Mouse (Mus musculus): Measurements from ENCODE around the gene Dcxr. TPM values are rescaled to one million over a fixed set of nuclear protein-coding genes. Genes with fewer than 3 reads are reported as not detected.
"Not testable (repeated sequence)": the region's sequence is repeated elsewhere in the genome, so short reads cannot be mapped to it uniquely, and the experiment has no call there.

The Dcxr gene
- polyA plus RNA-seq, 1 experiment from 2014 or later = 43.0 TPM

DNA sequence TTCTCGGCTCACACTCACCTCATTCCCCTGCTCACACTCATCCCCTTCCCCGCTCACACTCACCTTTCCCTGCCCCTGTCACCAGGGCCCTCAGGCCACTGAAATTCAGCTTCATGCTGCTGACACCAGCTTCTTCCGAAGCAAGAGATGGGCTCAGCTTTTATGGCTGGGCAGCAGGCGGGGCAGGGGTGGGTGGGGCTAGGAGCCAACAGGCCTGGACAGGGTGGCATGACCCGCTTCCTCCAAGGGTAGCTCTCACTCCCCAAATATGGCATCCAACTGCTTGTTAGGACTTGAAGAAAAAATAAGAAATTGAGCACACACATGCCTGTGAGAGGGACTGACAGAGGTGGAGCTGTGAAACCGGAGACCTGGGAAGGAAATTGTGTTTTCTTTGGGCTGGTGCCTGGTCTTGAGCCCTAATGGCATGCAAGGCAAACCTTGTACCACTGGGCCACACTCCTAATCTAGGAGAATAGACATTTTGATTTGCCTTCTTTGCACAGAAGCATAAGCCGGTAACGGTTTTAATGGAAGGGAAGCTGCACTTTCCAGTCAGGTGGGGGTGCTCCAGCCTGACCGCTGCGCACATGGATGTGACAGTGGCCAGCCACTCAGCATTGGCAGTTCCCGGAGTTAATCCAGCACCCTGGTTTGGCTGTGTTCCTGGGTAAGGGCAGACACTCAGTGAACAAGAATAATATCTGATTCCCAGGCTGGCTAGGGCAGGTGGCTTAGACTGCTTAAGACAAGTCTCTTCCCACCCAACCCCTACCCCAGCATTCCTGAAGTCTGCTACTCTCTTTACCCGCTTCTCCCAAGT is 5.0 kb upstream of the Dcxr start, which contains the start of gene Cbr2:
Cbr2 (minus strand) TSS at position 257 of the 823 bp plus-strand sequence.
- 69% methylated on average over 12 of the region's 12 CpGs for WGBS
- no peaks in the 10 kb centered on the region for H3K9me3 ChIP-seq (replicated peaks; ENCODE audit: control insufficient read depth, low read length)

GRCm38 (mm10) chr11:120731395-120731794 is 4.3 kb upstream of the Dcxr start:
- Histone ChIP-seq H3K27ac (ENCODE audit: low read length) (no peak overlapping the region; the same call in 1 of the 2 replicates), H3K4me1 (ENCODE audit: control insufficient read depth, insufficient read depth, low read length) (peaks cover 2% of the 10 kb centered on the region), H3K4me2 (ENCODE audit: low read depth, low read length) (peak overlapping the region; percentile 33), H3K36me3 (ENCODE audit: control insufficient read depth, insufficient read depth, low read length) (no peaks in the 10 kb centered on the region), H3K27me3 (ENCODE audit: control insufficient read depth, insufficient read depth, low read length) (no peaks in the 10 kb centered on the region), H3K9me3 (replicated peaks; ENCODE audit: control insufficient read depth, low read length) (no peaks in the 10 kb centered on the region), H3K4me3 (replicated peaks; ENCODE audit: low read length) (peak overlapping the region; percentile 19), H3K9ac (ENCODE audit: low read length) (no peak overlapping the region)
- 100% methylated on average over 1 of the region's 1 CpGs for WGBS
- no peak for ATAC-seq (ENCODE audit: insufficient read depth, low FRiP score)

More for the DNA sequence above, 5.0 kb upstream of the Dcxr start, which contains the start of gene Cbr2:
- no peak for ATAC-seq (ENCODE audit: insufficient read depth, low FRiP score)
- peak within 1 kb of the TSS; percentile 69 for H3K27ac ChIP-seq (ENCODE audit: low read length)
- H3K4me2 ChIP-seq (ENCODE audit: low read depth, low read length) = peak within 1 kb of the TSS; percentile 33
- no peak within 1 kb of the TSS for H3K9ac ChIP-seq (ENCODE audit: low read length)
- peak within 1 kb of the TSS; percentile 19 for H3K4me3 ChIP-seq (replicated peaks; ENCODE audit: low read length)
- H3K27me3 ChIP-seq (ENCODE audit: control insufficient read depth, insufficient read depth, low read length) = no peaks in the 10 kb centered on the region
- H3K4me1 ChIP-seq (ENCODE audit: control insufficient read depth, insufficient read depth, low read length) = no peaks in the 10 kb centered on the region
- no peaks in the 10 kb centered on the region for H3K36me3 ChIP-seq (ENCODE audit: control insufficient read depth, insufficient read depth, low read length)

- no peak for ATAC-seq (ENCODE audit: insufficient read depth, low FRiP score)
- no peak overlapping the region for H3K27ac ChIP-seq (ENCODE audit: low read length)
- H3K9ac ChIP-seq (ENCODE audit: low read length) = no peak overlapping the region
- H3K4me1 ChIP-seq (ENCODE audit: control insufficient read depth, insufficient read depth, low read length) = peaks cover 6% of the 10 kb centered on the region
- H3K36me3 ChIP-seq (ENCODE audit: control insufficient read depth, insufficient read depth, low read length) = no peaks in the 10 kb centered on the region; the same call in 1 of the 2 replicates
- no peaks in the 10 kb centered on the region for H3K9me3 ChIP-seq (replicated peaks; ENCODE audit: control insufficient read depth, low read length)
- H3K27me3 ChIP-seq (ENCODE audit: control insufficient read depth, insufficient read depth, low read length) = no peaks in the 10 kb centered on the region
- H3K4me2 ChIP-seq (ENCODE audit: low read depth, low read length) = no peak overlapping the region
- H3K4me3 ChIP-seq (replicated peaks; ENCODE audit: low read length) = no peak overlapping the region
- WGBS = 83% methylated on average over 10 of the region's 10 CpGs
These were observed 3.3 kb upstream of the Dcxr start for GRCm38 (mm10) chr11:120730331-120730870.

DNA sequence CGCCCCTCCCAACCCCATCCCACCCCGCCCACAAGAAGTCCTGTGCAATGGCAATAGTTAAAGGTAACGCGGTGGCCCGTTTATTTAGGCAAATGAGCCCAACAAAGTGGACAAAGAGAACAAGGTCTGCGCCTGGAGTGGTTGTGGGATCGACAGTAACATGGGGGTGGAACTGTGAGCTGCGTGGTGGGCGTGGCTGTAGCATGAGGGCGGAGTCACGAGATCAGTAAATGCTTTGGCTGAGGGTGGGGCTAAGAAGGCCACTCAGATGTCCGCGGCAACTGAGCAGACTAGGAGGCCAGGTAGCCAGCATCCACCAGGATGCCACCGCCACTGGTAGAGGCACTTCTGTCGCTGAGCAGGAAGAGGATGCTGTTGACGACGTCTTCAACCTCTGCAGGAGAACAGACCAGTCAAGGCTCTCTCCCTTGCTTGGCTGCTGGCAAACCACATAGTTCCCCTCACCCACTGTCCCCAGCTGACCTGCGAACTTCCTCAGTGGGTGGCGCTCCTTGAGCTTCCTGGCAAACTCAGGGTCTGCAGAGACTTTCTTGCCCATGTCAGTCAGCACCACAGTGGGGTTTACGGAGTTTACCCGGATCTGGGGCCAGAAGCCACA is 2.5 kb upstream of the Dcxr start:
- peak; percentile 30 for ATAC-seq (ENCODE audit: insufficient read depth, low FRiP score)
- Histone ChIP-seq H3K4me2 (ENCODE audit: low read depth, low read length) (peak overlapping the region; percentile 32), H3K9ac (ENCODE audit: low read length) (0 out of 2 replicates have a peak overlapping the region, but pooled peaks have one; percentile 4)
- H3K4me3 ChIP-seq (replicated peaks; ENCODE audit: low read length); H3K27me3 ChIP-seq (ENCODE audit: control insufficient read depth, insufficient read depth, low read length); H3K9me3 ChIP-seq (replicated peaks; ENCODE audit: control insufficient read depth, low read length); H3K27ac ChIP-seq (ENCODE audit: low read length); H3K36me3 ChIP-seq (ENCODE audit: control insufficient read depth, insufficient read depth, low read length); H3K4me1 ChIP-seq (ENCODE audit: control insufficient read depth, insufficient read depth, low read length): not testable (repeated sequence)
- WGBS = 2% methylated on average over 17 of the region's 21 CpGs

DNA sequence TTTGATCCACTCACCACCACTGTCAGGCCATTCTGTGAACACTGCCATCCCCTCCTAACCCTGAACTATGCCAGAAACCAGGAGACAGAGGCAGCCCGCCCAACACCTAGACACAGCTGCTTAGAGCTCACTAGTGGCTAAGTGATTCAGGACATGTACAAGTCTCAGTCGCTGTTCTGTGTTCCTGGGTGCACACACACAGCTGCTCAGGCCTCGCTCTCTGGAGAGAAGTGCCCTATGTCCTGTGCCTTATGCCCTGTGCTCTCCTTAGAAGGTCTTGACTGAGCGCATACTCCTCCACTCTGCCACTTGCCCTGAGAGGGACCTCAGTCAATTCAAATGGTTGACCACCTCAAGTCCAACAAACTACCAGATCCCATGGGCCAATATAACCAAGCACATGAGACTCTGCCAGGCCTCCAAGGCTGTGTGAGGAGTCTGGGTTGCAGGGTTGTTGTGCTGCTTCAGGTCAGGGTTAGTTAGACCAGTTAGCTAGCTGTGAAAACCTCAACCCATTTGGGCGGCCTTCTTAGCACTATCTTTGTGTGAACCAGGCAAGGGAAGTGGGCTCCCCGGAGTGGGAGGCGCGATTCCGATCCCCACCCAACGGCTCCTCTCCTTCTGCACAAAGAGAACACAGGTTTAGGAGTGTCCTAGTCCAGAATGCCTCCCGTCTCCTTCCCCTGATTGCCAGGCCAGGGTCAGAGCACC is 1.6 kb upstream of the Dcxr start:
- no peak for ATAC-seq (ENCODE audit: insufficient read depth, low FRiP score)
- Histone ChIP-seq H3K36me3 (ENCODE audit: control insufficient read depth, insufficient read depth, low read length) (no peaks in the 10 kb centered on the region; the same call in 1 of the 2 replicates), H3K4me2 (ENCODE audit: low read depth, low read length) (peak overlapping the region; percentile 32; the same call in 1 of the 2 replicates), H3K9ac (ENCODE audit: low read length) (no peak overlapping the region), H3K27ac (ENCODE audit: low read length) (no peak overlapping the region), H3K9me3 (replicated peaks; ENCODE audit: control insufficient read depth, low read length) (no peaks in the 10 kb centered on the region), H3K4me1 (ENCODE audit: control insufficient read depth, insufficient read depth, low read length) (peaks cover 6% of the 10 kb centered on the region), H3K4me3 (replicated peaks; ENCODE audit: low read length) (no peak overlapping the region), H3K27me3 (ENCODE audit: control insufficient read depth, insufficient read depth, low read length) (no peaks in the 10 kb centered on the region)
- 67% methylated on average over 11 of the region's 11 CpGs for WGBS

GRCm38 (mm10) chr11:120727564-120727963 is 483 bp upstream of the Dcxr start:
- WGBS = 63% methylated on average over 12 of the region's 12 CpGs
- Histone ChIP-seq H3K4me2 (ENCODE audit: low read depth, low read length) (peak overlapping the region; percentile 76; the same call in 1 of the 2 replicates), H3K27ac (ENCODE audit: low read length) (no peak overlapping the region), H3K27me3 (ENCODE audit: control insufficient read depth, insufficient read depth, low read length) (no peaks in the 10 kb centered on the region), H3K9ac (ENCODE audit: low read length) (no peak overlapping the region), H3K4me1 (ENCODE audit: control insufficient read depth, insufficient read depth, low read length) (peaks cover 6% of the 10 kb centered on the region), H3K9me3 (replicated peaks; ENCODE audit: control insufficient read depth, low read length) (no peaks in the 10 kb centered on the region), H3K36me3 (ENCODE audit: control insufficient read depth, insufficient read depth, low read length) (no peaks in the 10 kb centered on the region; the same call in 1 of the 2 replicates), H3K4me3 (replicated peaks; ENCODE audit: low read length) (no peak overlapping the region)
- ATAC-seq (ENCODE audit: insufficient read depth, low FRiP score) = no peak

- Histone ChIP-seq H3K27me3 (ENCODE audit: control insufficient read depth, insufficient read depth, low read length) (no peaks in the 10 kb centered on the region), H3K4me2 (ENCODE audit: low read depth, low read length) (peak overlapping the region; percentile 76), H3K9ac (ENCODE audit: low read length) (peak overlapping the region; percentile 73), H3K27ac (ENCODE audit: low read length) (peak overlapping the region; percentile 49; the same call in 1 of the 2 replicates), H3K4me3 (replicated peaks; ENCODE audit: low read length) (peak overlapping the region; percentile 68), H3K9me3 (replicated peaks; ENCODE audit: control insufficient read depth, low read length) (no peaks in the 10 kb centered on the region), H3K4me1 (ENCODE audit: control insufficient read depth, insufficient read depth, low read length) (peaks cover 12% of the 10 kb centered on the region), H3K36me3 (ENCODE audit: control insufficient read depth, insufficient read depth, low read length) (no peaks in the 10 kb centered on the region; the same call in 1 of the 2 replicates)
- peak; percentile 26 for ATAC-seq (ENCODE audit: insufficient read depth, low FRiP score)
- 15% methylated on average over 36 of the region's 36 CpGs for WGBS
These were observed 575 bp downstream of the Dcxr start for GRCm38 (mm10) chr11:120726243-120727168.

- no peak overlapping the region for H3K4me2 ChIP-seq (ENCODE audit: low read depth, low read length)
- H3K27ac ChIP-seq (ENCODE audit: low read length) = no peak overlapping the region
- no peak overlapping the region for H3K4me3 ChIP-seq (replicated peaks; ENCODE audit: low read length)
- H3K4me1 ChIP-seq (ENCODE audit: control insufficient read depth, insufficient read depth, low read length) = peaks cover 15% of the 10 kb centered on the region
- no peaks in the 10 kb centered on the region for H3K27me3 ChIP-seq (ENCODE audit: control insufficient read depth, insufficient read depth, low read length)
- no peaks in the 10 kb centered on the region for H3K9me3 ChIP-seq (replicated peaks; ENCODE audit: control insufficient read depth, low read length)
- no peak overlapping the region for H3K9ac ChIP-seq (ENCODE audit: low read length)
- no peaks in the 10 kb centered on the region; the same call in none of the 2 replicates for H3K36me3 ChIP-seq (ENCODE audit: control insufficient read depth, insufficient read depth, low read length)
- ATAC-seq (ENCODE audit: insufficient read depth, low FRiP score) = no peak
- 89% methylated on average over 7 of the region's 7 CpGs for WGBS
These were observed 3.6 kb downstream of the Dcxr start for GRCm38 (mm10) chr11:120723509-120723908.

Data from stomach, embryonic 16.5 days (tissue).